Mouse (Mus musculus) adrenal gland, adult 18-20 months (tissue): ENCODE measurements around the gene Ank. TPM values are rescaled to one million over a fixed set of nuclear protein-coding genes. Genes with fewer than 3 reads are reported as not detected.
A peak's percentile ranks its signal among the peaks of the same experiment; 100 is the strongest.

ENCODE experiments used
- DNase-seq, 2 experiments: peaks; one replicate each; pipeline ENCODE4 v3.0.0; 2021 to 2022; ENCODE audit warnings: low spot score in 2 of 2
- microRNA-seq, 2 experiments: library from miRNA; unstranded; fragments of <30 nt; microRNA quantifications; one replicate each; pipeline ENCODE4 v1.2.0; 2021; ENCODE audit warnings: borderline number of aligned reads in 2 of 2
- total RNA-seq, 2 experiments: library from RNA; stranded (reverse); gene quantifications; 1 replicate in 1 of 2; 2 replicates in 1 of 2; pipeline ENCODE4 v1.2.3; 2021

Ank gene
- total RNA-seq, 2 experiments from 2014 or later: 52.6 to 87.9 TPM

DNA sequence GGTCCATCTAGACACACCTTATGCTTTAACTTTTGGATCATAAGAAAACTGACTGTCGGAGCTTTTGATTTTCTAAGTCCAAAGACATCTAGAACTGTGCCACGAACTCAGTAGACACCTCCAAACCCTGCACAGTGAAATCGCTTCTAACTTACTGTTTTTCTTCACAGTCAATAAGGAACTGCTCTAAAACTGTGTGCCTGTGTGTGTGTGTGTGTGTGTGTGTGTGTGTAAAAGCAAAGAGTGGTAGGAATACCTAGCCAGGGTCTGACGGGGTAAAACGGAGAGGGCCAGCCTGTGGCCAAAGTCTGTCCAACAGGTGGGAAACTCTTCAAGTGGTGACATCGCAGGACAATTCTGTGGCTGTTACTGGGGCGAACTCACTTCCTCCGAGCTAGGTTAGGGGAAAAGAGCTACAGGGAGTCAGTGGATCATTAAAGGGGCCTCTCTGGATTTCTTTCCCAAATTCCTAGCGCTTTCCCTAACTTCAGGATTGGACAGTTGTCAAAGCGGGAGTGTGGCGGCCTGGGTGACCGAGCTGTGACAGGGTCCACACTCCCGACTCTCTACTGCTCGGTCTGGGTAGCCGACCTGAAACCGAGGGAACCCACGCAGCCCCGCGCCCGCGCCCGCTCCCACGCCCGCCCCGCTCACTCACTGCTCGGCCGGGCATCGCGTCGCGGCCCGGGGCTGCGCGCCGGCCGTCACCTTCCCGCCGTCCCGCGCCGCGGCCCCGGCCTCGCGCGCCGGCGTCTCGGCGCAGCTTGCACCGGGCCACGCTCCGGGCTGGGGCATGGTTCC lies 163.5 kb downstream of the Ank start:
- DNase-seq: no peak

DNA sequence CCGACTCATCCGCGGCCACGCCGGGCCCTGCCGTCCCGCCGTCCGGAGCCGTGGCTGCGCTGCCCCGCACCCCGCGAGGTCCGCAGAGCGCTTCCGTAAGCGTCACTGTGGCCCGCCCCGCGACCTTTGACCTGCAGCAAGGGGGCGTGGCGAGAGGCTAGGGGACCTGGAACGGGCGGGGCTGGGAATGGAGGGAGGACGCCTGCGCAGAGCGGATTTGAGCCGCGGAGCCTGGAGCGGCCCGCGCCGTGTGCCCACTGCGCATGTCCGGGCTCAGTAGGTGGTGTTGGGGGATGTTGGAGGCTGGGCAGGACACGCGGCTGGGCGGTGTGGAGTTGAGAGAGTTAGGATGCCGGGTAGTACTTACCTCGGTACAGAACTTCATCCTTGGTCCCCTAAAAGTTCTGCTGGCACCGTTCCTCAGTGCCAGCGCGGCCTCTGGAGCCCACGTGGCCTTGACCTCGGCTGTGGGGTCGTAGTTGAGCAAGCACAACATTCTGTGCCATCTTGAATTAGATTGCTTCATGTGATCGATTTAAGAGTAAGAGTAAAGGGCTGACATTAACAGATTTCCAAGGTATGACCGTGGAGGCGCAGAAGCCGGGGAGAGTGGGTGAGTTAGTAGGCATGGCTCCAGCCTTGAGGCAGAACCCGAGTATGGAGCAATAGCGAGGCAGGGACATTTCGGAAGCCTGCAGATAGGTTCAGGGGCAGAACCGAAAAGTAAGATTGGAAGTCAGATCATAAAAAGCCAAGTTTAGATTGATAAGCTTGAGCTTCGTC lies 164.3 kb downstream of the Ank start, which contains the start of gene Otulin:
Otulin (minus strand) TSS at position 93 of the 783 bp plus-strand sequence.
- DNase-seq: peak; percentile 100

DNA sequence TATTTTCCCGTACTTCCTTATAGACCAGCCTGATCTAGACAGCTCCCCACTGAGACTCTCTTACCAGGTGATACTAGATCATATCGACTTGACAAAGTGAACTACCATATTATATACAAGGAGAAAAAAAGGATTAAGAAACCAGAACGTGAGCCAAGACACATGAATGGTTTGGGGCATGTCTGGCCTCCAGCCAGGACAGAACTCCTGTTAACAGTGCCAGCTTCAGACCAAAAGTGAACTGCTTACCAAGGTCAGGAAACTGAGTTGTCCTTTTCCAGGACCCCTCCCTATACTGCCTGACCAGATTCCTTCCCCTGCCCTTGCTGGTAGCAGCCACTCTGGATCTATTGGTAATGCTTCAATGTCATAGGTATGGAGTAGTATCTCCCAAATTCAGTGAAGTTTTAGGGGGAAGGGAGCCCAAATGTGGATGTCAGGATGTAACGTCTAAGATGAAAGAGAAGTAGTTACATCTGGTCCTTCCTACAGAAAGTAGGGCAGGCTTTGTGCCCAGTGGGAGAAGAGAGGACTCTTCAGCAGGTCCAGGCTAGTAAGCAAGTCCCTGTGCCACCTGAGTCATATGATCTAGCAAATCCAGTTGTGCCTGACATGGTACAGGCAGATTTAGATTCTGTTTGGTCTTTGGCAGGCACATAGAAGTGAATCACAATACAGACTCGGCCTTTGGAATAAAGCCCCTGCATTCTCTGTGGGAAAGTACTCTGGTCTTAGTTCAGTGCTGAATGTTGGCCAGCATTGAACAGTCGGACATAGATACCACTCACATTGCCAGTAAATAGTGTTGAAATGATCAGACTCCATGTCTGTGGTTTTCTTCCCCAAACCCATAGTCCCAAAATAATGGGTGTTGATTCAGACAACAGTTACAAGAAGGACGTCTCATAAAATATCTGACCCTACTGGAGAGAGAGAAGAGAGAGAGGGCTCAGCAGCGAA lies 167.7 kb downstream of the Ank start:
- DNase-seq: no peak

DNA sequence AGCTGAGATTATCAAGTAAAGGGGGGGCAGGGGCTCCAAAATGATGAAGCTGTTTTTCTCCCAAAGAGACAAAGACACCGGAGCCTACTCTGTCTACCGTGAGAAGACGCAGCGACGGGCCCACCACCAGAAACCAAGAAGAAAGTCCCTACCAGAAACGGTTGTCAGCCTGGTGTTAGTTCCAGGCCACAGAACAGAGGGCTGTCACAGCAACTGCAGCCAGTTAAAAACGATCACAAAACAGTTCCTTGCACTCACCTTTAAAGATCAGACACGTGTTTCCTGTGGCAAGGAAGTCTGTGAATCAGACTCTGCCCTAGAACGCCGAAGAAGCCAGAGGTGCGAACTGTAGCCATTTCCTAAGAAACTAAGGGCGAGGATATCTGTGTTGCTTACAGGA lies 174.7 kb downstream of the Ank start:
- no peak for DNase-seq

DNA sequence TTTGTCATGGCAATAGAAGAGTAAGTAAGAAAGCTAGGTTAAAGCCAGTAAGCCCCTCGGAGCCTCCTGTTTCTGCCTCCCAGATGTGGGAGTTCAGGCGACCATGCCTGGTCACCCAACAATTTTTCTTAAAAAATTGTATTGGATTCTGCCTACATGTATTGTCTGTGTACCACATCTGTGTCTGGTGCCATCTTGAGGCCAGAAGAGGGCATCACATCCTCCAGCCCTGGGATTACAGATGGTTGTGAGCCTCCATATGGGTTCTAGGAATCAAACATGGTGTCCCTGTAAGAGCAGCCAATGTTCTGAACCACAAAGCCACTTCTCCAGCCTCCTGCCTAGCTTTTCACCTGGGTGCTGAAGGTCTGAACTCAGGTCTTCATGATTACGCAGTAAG lies 176.4 kb downstream of the Ank start:
- DNase-seq: peak; percentile 27 to 50

Small RNAs within 50 kb of the gene (microRNA-seq; reads per million reads assigned to microRNA genes)
- gene Mir7117: 0 to 0.95 reads per million in 2 experiments

Other genes starting within 250 kb of the Ank start
- 10 to 100 TPM; 29.7 to 36.2 TPM for gene Otulin, start 164.0 kb downstream of the Ank start, total RNA-seq
- gene Otulinl, start 214.9 kb downstream of the Ank start, total RNA-seq: 1 to 10 TPM; 5.6 to 7.7 TPM